Mouse (Mus musculus) embryonic fibroblast, embryonic 13.5 days (primary cell): ENCODE results near the gene Usp6nl. TPM values are rescaled to one million over a fixed set of nuclear protein-coding genes. Genes with fewer than 3 reads are reported as not detected.

Experiments used
- H3K27ac ChIP-seq: 2 replicates; pipeline ENCODE4 v1.5.1; 2012; ENCODE audit warnings: low read length, control low read depth, inconsistent platforms; ENCODE audit not compliant: insufficient read depth
- H3K4me1 ChIP-seq: 2 replicates; pipeline ENCODE4 v1.6.1; 2011; ENCODE audit warnings: low read length; ENCODE audit not compliant: control insufficient read depth, insufficient read depth
- H3K4me3 ChIP-seq: 2 replicates; pipeline ENCODE4 v1.5.1; 2011; ENCODE audit warnings: mild to moderate bottlenecking, control low read depth, low read length; ENCODE audit not compliant: insufficient read depth
- CTCF ChIP-seq: IDR thresholded peaks from 2 replicates; pipeline ENCODE4 v1.5.1; 2011; ENCODE audit warnings: mild to moderate bottlenecking, control low read depth, low read length, moderate library complexity, borderline replicate concordance; ENCODE audit not compliant: insufficient read depth
- POLR2A ChIP-seq: IDR thresholded peaks from 2 replicates; pipeline ENCODE4 v1.6.1; 2011; ENCODE audit warnings: low read depth, mild to moderate bottlenecking, control low read depth, low read length, moderate library complexity
- polyA plus RNA-seq: library from polyadenylated mRNA; stranded (reverse); fragments of >200 nt; gene quantifications from 2 replicates; pipeline ENCODE4 v1.2.4, GENCODE M21; 2011; ENCODE audit warnings: low read depth; ENCODE audit not compliant: missing spikeins, insufficient read length

Usp6nl gene
- polyA plus RNA-seq, 1 experiment, result 13.2 TPM

- TF ChIP-seq POLR2A, result no peak
- peak; percentile 92 for TF ChIP-seq CTCF
- no peak overlapping the region for H3K27ac ChIP-seq
- H3K4me3 ChIP-seq, result no peak overlapping the region
- peaks cover 5% of the 10 kb centered on the region; the same call in 1 of the 2 replicates for H3K4me1 ChIP-seq
Observed at GRCm38 (mm10) chr2:6405059-6406033, 82.9 kb downstream of the Usp6nl start.

DNA sequence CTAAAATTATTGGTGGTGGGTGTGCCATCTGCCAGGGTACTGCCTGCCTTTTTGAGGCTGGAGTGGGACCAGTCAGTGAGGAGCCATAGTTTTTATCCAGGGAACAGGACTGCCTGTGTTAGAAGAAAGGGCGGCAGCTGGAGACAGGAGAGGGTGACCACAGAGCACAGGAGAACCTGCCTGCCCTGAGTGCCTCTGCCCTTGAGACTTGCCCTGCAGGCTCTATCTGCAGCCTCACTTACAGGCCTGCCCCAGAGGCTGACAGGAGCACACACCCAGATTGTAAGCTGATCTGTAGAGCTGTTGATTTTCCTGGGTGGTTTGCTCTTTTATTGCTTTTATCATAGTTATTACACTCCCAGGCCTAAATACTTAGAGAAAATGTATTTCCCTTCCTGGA lies 85.2 kb downstream of the Usp6nl start:
- H3K4me3 ChIP-seq, result no peak overlapping the region
- no peak for TF ChIP-seq CTCF
- no peak for TF ChIP-seq POLR2A
- peaks cover 5% of the 10 kb centered on the region; the same call in 1 of the 2 replicates for H3K4me1 ChIP-seq
- H3K27ac ChIP-seq, result no peak overlapping the region

DNA sequence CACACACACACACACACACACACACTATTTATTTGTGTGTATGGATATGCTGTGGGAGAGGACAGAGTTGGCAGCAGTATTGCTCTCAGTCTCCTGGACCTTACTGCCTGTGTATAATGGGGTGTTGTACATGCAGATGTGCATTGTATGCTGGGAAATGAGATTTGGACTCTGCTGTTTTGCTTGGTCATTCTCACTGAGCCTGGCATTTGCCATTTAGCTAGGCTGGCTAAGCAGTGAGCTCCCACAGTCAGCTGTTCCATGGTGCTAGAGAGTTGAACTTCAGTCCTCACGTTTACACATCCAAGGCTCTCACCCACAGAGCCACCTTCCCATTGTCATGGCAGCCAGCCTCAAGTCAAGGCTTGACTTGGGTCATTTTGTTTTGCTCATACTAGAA lies 90.2 kb downstream of the Usp6nl start:
- Histone ChIP-seq H3K4me1 (peaks cover 5% of the 10 kb centered on the region; the same call in 1 of the 2 replicates), H3K27ac (no peak overlapping the region), H3K4me3 (no peak overlapping the region)
- TF ChIP-seq POLR2A, result no peak
- TF ChIP-seq CTCF, result no peak

GRCm38 (mm10) chr2:6413723-6414122 lies 91.3 kb downstream of the Usp6nl start:
- TF ChIP-seq CTCF (no peak), POLR2A (no peak)
- H3K4me1 ChIP-seq, result peaks cover 5% of the 10 kb centered on the region; the same call in 1 of the 2 replicates

GRCm38 (mm10) chr2:6414400-6414799 lies 91.9 kb downstream of the Usp6nl start:
- Histone ChIP-seq H3K4me3 (no peak overlapping the region), H3K4me1 (no peaks in the 10 kb centered on the region), H3K27ac (no peak overlapping the region)
- TF ChIP-seq POLR2A, result no peak
- no peak for TF ChIP-seq CTCF

More at GRCm38 (mm10) chr2:6413723-6414122, 91.3 kb downstream of the Usp6nl start:
- no peak overlapping the region for H3K27ac ChIP-seq
- no peak overlapping the region for H3K4me3 ChIP-seq

DNA sequence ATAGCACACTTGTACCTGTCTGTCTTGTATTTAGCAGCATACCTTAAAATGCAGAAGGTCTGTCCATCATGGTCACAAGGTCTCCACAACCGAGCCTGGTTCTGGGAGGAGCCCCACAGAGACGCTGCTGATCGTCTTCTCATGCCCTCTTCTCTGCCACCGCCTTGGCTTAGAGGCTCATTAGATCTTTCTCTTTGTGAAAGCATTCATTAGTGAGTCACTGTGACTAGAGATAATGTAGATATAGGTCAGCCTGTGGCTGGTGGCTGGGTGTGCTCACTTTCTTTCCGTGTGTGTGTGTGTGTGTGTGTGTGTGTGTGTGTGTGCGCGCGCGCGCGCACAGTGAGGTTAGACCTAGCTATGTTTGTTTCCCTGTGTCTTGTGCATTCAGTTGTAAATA lies 94.7 kb downstream of the Usp6nl start:
- no peaks in the 10 kb centered on the region for H3K4me1 ChIP-seq
- no peak overlapping the region for H3K27ac ChIP-seq
- no peak overlapping the region for H3K4me3 ChIP-seq
- TF ChIP-seq POLR2A (no peak), CTCF (no peak)

DNA sequence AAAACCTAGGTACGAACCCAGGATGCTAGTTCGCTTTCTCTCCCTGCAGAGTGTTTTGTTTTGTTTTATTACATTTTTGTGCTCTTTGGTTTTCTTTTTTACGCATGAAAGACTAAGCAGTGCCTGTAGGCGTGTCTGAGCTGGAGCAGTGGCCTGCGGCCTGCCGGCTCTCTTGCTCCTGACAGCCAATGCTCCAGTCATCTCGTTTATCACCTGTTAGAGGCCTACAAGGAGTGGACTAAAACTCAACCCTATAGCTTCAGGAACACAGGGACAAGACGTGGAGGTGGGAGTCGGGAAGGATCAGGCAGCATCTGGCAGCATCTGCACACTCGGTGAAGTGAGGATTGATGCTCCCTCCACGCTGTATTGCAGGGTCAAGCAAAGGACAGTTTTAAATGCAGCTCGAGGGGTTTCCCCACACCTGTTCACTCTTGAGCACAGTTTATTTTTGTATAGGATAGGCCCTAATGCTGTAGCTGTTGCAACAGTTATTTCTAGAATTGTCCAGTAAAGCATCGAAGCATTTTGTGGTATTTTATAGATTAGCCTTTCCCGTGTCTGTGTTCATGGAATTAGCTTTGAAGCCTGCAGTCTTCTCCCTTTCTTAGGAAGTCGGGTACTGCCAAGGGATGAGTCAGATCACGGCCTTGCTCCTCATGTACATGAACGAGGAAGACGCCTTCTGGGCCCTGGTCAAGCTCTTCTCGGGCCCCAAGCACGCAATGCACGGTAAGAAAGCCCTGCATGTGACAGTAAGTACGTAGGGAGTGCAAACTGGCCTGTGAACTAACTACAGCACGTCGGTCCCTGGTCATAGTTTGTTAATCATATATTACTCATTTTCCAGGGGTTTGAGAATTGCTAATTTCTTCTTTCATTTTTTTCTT lies 101.4 kb downstream of the Usp6nl start:
- H3K4me3 ChIP-seq, result no peak overlapping the region
- H3K4me1 ChIP-seq, result no peaks in the 10 kb centered on the region
- no peak for TF ChIP-seq CTCF
- TF ChIP-seq POLR2A, result no peak
- H3K27ac ChIP-seq, result no peak overlapping the region

DNA sequence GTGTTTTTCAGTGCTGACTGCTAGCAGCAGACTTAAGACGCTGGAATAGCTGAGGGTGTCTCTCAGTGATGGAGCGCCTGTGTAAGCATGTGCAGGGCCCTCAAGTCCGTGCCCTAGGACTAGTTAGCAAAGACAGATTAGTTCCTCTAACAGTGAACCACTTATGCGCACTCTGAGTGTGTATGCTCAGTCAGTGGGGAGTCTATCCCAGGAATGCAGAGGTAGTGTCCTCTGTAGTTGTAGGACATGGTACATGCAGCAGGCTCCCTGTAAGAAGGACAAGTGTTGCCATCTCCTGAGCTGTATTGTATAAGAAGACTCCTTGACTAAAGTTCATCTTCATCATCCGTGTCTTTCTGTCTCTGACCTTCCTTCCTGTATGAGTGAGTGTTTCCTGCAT lies 102.4 kb downstream of the Usp6nl start:
- Histone ChIP-seq H3K4me1 (no peaks in the 10 kb centered on the region), H3K4me3 (no peak overlapping the region), H3K27ac (no peak overlapping the region)
- TF ChIP-seq CTCF (no peak), POLR2A (no peak)

- no peak overlapping the region for H3K4me3 ChIP-seq
- H3K27ac ChIP-seq, result no peak overlapping the region
- no peaks in the 10 kb centered on the region for H3K4me1 ChIP-seq
- peak; percentile 69; the same call in 1 of the 2 replicates for TF ChIP-seq CTCF
- no peak for TF ChIP-seq POLR2A
Observed at GRCm38 (mm10) chr2:6436085-6436950, 113.9 kb downstream of the Usp6nl start.
